In genomic region chr4:154334699-154335402, GRCm38 (mm10) we compare ENCODE assay signal across 8 mouse cellular contexts. TPM values are rescaled to one million over a fixed set of nuclear protein-coding genes. Genes with fewer than 3 reads are reported as not detected.
A peak's percentile ranks its signal among the peaks of the same experiment; 100 is the strongest.
DNase-seq lines count a peak whose midpoint lies in the region; ATAC-seq and TF ChIP-seq lines count a peak whose summit lies in the region.
"Had no signal": no experiment of that assay in that cellular context is flagged by ENCODE, and none has a peak within 500 bp of the region (broad histone marks: within the 10 kb centered on the region; RNA-seq: fewer than 3 reads in every experiment).

No protein-coding gene starts in this region.

- 57% methylated on average over 47 of the region's 48 CpGs for WGBS in heart, postnatal 0 days
- WGBS in liver, embryonic 11.5 days = 44% methylated on average over 48 of the region's 48 CpGs
- WGBS in neural tube, embryonic 12.5 days = 69% methylated on average over 48 of the region's 48 CpGs

- no peak overlapping the region for H3K9ac ChIP-seq in heart, postnatal 0 days (replicated peaks; ENCODE audit: low read depth, low read length)
- 0 out of 2 replicates have a peak overlapping the region, but pooled peaks have one; percentile 25 for H3K9ac ChIP-seq in liver, embryonic 11.5 days (ENCODE audit: low read depth, low read length)
- no peak overlapping the region for H3K9ac ChIP-seq in neural tube, embryonic 12.5 days

- H3K4me2 ChIP-seq in heart, postnatal 0 days (ENCODE audit: low read depth, low read length) = peak overlapping the region; percentile 38
- H3K4me2 ChIP-seq in liver, embryonic 11.5 days = peak overlapping the region; percentile 57
- peak overlapping the region; percentile 46 for H3K4me2 ChIP-seq in neural tube, embryonic 12.5 days (replicated peaks)

- no peak for TF ChIP-seq EP300 in heart, postnatal 0 days (IDR thresholded peaks at IDR 0.05; ENCODE audit: low read depth)

- no peaks in the 10 kb centered on the region for H3K9me3 ChIP-seq in heart, postnatal 0 days (replicated peaks; ENCODE audit: control insufficient read depth, low read length)
- H3K9me3 ChIP-seq in liver, embryonic 11.5 days (ENCODE audit: control insufficient read depth, low read length) = no peaks in the 10 kb centered on the region
- H3K9me3 ChIP-seq in neural tube, embryonic 12.5 days = no peaks in the 10 kb centered on the region

- no peaks in the 10 kb centered on the region; the same call in 1 of the 2 replicates for H3K36me3 ChIP-seq in heart, postnatal 0 days (replicated peaks; ENCODE audit: control insufficient read depth, insufficient read depth, low read length)
- no peaks in the 10 kb centered on the region for H3K36me3 ChIP-seq in liver, embryonic 11.5 days (ENCODE audit: control insufficient read depth, insufficient read depth, low read length)
- H3K36me3 ChIP-seq in neural tube, embryonic 12.5 days = no peaks in the 10 kb centered on the region

- H3K27ac ChIP-seq in heart, postnatal 0 days (ENCODE audit: low read depth) = no peak overlapping the region
- H3K27ac ChIP-seq in liver, embryonic 11.5 days (ENCODE audit: low read depth, low read length) = no peak overlapping the region; the same call in 1 of the 2 replicates
- no peak overlapping the region for H3K27ac ChIP-seq in neural tube, embryonic 12.5 days
- no peak overlapping the region for H3K27ac ChIP-seq in left cerebral cortex, adult 2 months

- TF ChIP-seq CTCF in heart, postnatal 0 days (IDR thresholded peaks at IDR 0.05; ENCODE audit: low read depth) = no peak
- TF ChIP-seq CTCF in left cerebral cortex, adult 2 months (IDR thresholded peaks at IDR 0.05) = no peak

- H3K4me1 ChIP-seq in heart, postnatal 0 days (ENCODE audit: control insufficient read depth, insufficient read depth) = peaks cover 20% of the 10 kb centered on the region
- H3K4me1 ChIP-seq in liver, embryonic 11.5 days (replicated peaks; ENCODE audit: control insufficient read depth, insufficient read depth, low read length) = peaks cover 8% of the 10 kb centered on the region; the same call in 1 of the 2 replicates
- H3K4me1 ChIP-seq in neural tube, embryonic 12.5 days = peaks cover 74% of the 10 kb centered on the region

- no peak for ATAC-seq in heart, postnatal 0 days (ENCODE audit: insufficient read depth, low read depth)
- ATAC-seq in liver, embryonic 11.5 days (replicated peaks; ENCODE audit: low FRiP score) = peak; percentile 76
- ATAC-seq in neural tube, embryonic 12.5 days (ENCODE audit: low FRiP score, low read depth) = no peak

- 0 out of 2 replicates have a peak overlapping the region, but pooled peaks have one; percentile 8 for H3K4me3 ChIP-seq in heart, postnatal 0 days (ENCODE audit: low read depth, low read length)
- H3K4me3 ChIP-seq in liver, embryonic 11.5 days (ENCODE audit: low read depth, low read length) = peak overlapping the region; percentile 31
- H3K4me3 ChIP-seq in neural tube, embryonic 12.5 days = no peak overlapping the region
- no peak overlapping the region for H3K4me3 ChIP-seq in left cerebral cortex, adult 2 months
- H3K4me3 ChIP-seq: erythroblast, embryonic 14.5 days had no signal

- peak; percentile 85 for DNase-seq in CD4-positive, CD25-positive, alpha-beta regulatory T cell, adult 2 months (ENCODE audit: low read depth, low spot score)
- peak; percentile 89 for DNase-seq in ZHBTc4 (ENCODE audit: low read depth, low spot score)
- DNase-seq in embryo, embryonic 11 days = peak; percentile 72
- no peak for DNase-seq in heart, postnatal 0 days (ENCODE audit: low spot score)
- DNase-seq in liver, embryonic 11.5 days (ENCODE audit: low spot score) = peak; percentile 54
- no peak for DNase-seq in left cerebral cortex, adult 2 months (ENCODE audit: extremely low spot score in 1 of 2, low spot score in 2 of 2)

- no peaks in the 10 kb centered on the region for H3K27me3 ChIP-seq in heart, postnatal 0 days (ENCODE audit: control insufficient read depth, insufficient read depth, low read length)
- no peaks in the 10 kb centered on the region; the same call in 1 of the 2 replicates for H3K27me3 ChIP-seq in liver, embryonic 11.5 days (replicated peaks; ENCODE audit: control insufficient read depth, insufficient read depth, low read length)
- H3K27me3 ChIP-seq in neural tube, embryonic 12.5 days (replicated peaks) = peaks cover 18% of the 10 kb centered on the region

- intact Hi-C loops in left cerebral cortex, adult 2 months (cut with DNase I) = loop anchor here (5.0 kb wide), 1 partner anchor 57 kb away; no protein-coding TSS in a partner anchor

RNA-seq across cellular contexts. Expression of gene B230104I21Rik, which starts 1.1 kb away (rescaled TPM):
- not detected in 2 replicates for total RNA-seq in heart, postnatal 0 days (2014; rRNA removed; ENCODE audit: low replicate concordance)
- not detected in 2 replicates for polyA plus RNA-seq in heart, postnatal 0 days (2015; fragmentation: Nextera tagmentation; extraction: Ambion mirVana)
- polyA plus RNA-seq in liver, embryonic 11.5 days (2014; fragmentation: Nextera tagmentation; extraction: Ambion mirVana) = not detected in 2 replicates
- not detected in 2 replicates for polyA plus RNA-seq in neural tube, embryonic 12.5 days (2016; fragmentation: Nextera tagmentation; extraction: Ambion mirVana)
- not detected for total RNA-seq in left cerebral cortex, adult 2 months (2021)
- polyA plus RNA-seq: erythroblast, embryonic 14.5 days had no signal

RNA-seq across cellular contexts. Expression of gene Arhgef16, which starts 33.4 kb away (rescaled TPM):
- total RNA-seq in heart, postnatal 0 days (2014; rRNA removed; ENCODE audit: low replicate concordance) = 2.6 and 3.5 TPM in 2 replicates
- polyA plus RNA-seq in heart, postnatal 0 days (2015; fragmentation: Nextera tagmentation; extraction: Ambion mirVana) = 0.49 and 0.62 TPM in 2 replicates
- polyA plus RNA-seq in liver, embryonic 11.5 days (2014; fragmentation: Nextera tagmentation; extraction: Ambion mirVana) = 5.3 and 5.9 TPM in 2 replicates
- 1.8 TPM in 2 replicates for polyA plus RNA-seq in neural tube, embryonic 12.5 days (2016; fragmentation: Nextera tagmentation; extraction: Ambion mirVana)
- total RNA-seq in left cerebral cortex, adult 2 months (2021) = under 1 TPM; 0.34 to 0.63 TPM

Comparison
In these comparisons a context has a peak if more than half of its experiments do, and no peak if none do; other contexts are left out.
1. DNase-seq: peak in CD4-positive, CD25-positive, alpha-beta regulatory T cell, adult 2 months (single experiment), ZHBTc4 (single experiment), embryo, embryonic 11 days (single experiment) and liver, embryonic 11.5 days (single experiment); none in heart, postnatal 0 days (single experiment) and left cerebral cortex, adult 2 months (0 of 2).
2. H3K4me3 ChIP-seq: peak in heart, postnatal 0 days (single experiment) and liver, embryonic 11.5 days (single experiment); none in neural tube, embryonic 12.5 days (single experiment) and left cerebral cortex, adult 2 months (single experiment).
3. Peak in every context shown above with its lines, with median percentiles within 50 percentile points of each other: H3K4me2 ChIP-seq.